Mouse (Mus musculus) liver, embryonic 18 days (tissue): ENCODE data around the gene Rnf166. TPM values are rescaled to one million over a fixed set of nuclear protein-coding genes. Genes with fewer than 3 reads are reported as not detected.

ENCODE experiments used
- polyA plus RNA-seq: library from polyadenylated mRNA; depleted of rRNA; stranded (reverse); fragments of >200 nt; gene quantifications from 2 replicates; pipeline ENCODE4 v1.2.3, GENCODE M21; 2012; rRNA removed

Rnf166 gene
- polyA plus RNA-seq: 20.0 and 21.6 TPM in 2 replicates

GRCm38 (mm10) chr8:122475580-122476320 lies at the start of gene Rnf166, which contains the start of gene Ctu2:
Gene Rnf166 (minus strand): TSS chr8:122476064.
Gene Ctu2 (plus strand): TSS chr8:122476143.

GRCm38 (mm10) chr8:122460524-122461472 lies 15.1 kb downstream of the Rnf166 start, which contains the start of gene Snai3:
Gene Snai3 (minus strand): TSS chr8:122460733.

GRCm38 (mm10) chr8:122443262-122444006 lies 32.4 kb downstream of the Rnf166 start, which contains the start of gene Mvd:
Gene Mvd (minus strand): TSS chr8:122443422.

GRCm38 (mm10) chr8:122432443-122433268 lies 43.2 kb downstream of the Rnf166 start, which contains the start of gene Cyba:
Gene Cyba (minus strand): TSS chr8:122432930.

DNA sequence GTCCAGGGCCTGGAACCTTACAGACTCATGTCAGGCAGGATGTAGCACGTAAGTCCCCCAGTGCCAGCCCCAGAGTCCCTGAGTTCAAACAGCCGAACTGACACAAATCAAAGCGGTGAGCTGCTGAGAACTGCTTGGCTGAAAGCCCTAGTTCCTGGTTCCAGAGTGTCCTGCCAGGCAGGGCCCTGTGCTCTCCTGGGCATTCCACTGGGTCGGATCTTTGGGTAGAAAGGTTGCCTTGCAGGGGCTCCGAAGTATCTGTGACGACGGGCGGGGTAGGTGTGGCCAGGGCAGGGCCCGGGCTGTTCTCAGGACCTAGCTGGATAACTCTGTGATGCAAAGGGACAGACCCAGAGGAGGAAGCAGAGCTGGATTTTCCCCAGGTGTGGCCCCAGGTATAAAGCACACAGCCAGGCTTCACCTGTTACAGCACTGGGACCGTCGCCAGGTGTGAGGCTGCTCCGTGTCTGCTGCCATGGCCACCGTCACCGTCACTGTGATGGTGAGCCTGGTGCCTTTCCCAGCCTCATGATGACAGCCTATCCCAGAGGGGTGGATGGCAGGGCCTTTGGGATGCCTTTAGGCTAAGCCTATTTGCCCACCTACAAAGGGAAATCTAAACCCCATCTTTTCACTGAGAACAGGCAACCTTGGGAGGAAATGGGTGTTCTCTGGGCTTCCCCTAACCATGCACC lies 54.3 kb downstream of the Rnf166 start, which contains the start of gene Il17c:
TSS of gene Il17c (plus strand) at position 645 of the 695 bp plus-strand sequence.

Other genes with a start within 250 kb of the Rnf166 start
- 34.5 and 41.9 TPM in 2 replicates for gene Zfpm1, start 193.9 kb downstream of the Rnf166 start, polyA plus RNA-seq
- not detected in 2 replicates for gene Trhr2, start 115.3 kb downstream of the Rnf166 start, polyA plus RNA-seq
- gene Zc3h18, start 99.5 kb downstream of the Rnf166 start, polyA plus RNA-seq: 13.4 and 17.0 TPM in 2 replicates
- gene Il17c, start 54.0 kb downstream of the Rnf166 start, polyA plus RNA-seq: 0.05 TPM in 1 of 2 replicates, not detected in the other
- 107 and 119 TPM in 2 replicates for gene Cyba, start 43.1 kb downstream of the Rnf166 start, polyA plus RNA-seq
- 29.7 and 41.7 TPM in 2 replicates for gene Mvd, start 32.6 kb downstream of the Rnf166 start, polyA plus RNA-seq
- 0.84 and 0.85 TPM in 2 replicates for gene Snai3, start 15.3 kb downstream of the Rnf166 start, polyA plus RNA-seq
- 10.9 and 11.2 TPM in 2 replicates for gene Ctu2, start 79 bp upstream of the Rnf166 start, polyA plus RNA-seq
- gene Piezo1, start 75.3 kb upstream of the Rnf166 start, polyA plus RNA-seq: 25.4 and 31.4 TPM in 2 replicates
- gene Cdt1, start 92.0 kb upstream of the Rnf166 start, polyA plus RNA-seq: 26.5 and 28.6 TPM in 2 replicates
- 113 and 120 TPM in 2 replicates for gene Aprt, start 100.8 kb upstream of the Rnf166 start, polyA plus RNA-seq
- gene Galns, start 135.4 kb upstream of the Rnf166 start, polyA plus RNA-seq: 8.1 and 9.4 TPM in 2 replicates
- 34.3 and 38.9 TPM in 2 replicates for gene Trappc2l, start 135.6 kb upstream of the Rnf166 start, polyA plus RNA-seq
- gene Pabpn1l, start 146.7 kb upstream of the Rnf166 start, polyA plus RNA-seq: not detected in 2 replicates
- gene Cbfa2t3, start 223.0 kb upstream of the Rnf166 start, polyA plus RNA-seq: 0.65 and 0.79 TPM in 2 replicates